Mouse (Mus musculus): Measurements from ENCODE around the gene Fam133b.
"Not testable (repeated sequence)": the region's sequence is repeated elsewhere in the genome, so short reads cannot be mapped to it uniquely, and the experiment has no call there.

The Fam133b gene

DNA sequence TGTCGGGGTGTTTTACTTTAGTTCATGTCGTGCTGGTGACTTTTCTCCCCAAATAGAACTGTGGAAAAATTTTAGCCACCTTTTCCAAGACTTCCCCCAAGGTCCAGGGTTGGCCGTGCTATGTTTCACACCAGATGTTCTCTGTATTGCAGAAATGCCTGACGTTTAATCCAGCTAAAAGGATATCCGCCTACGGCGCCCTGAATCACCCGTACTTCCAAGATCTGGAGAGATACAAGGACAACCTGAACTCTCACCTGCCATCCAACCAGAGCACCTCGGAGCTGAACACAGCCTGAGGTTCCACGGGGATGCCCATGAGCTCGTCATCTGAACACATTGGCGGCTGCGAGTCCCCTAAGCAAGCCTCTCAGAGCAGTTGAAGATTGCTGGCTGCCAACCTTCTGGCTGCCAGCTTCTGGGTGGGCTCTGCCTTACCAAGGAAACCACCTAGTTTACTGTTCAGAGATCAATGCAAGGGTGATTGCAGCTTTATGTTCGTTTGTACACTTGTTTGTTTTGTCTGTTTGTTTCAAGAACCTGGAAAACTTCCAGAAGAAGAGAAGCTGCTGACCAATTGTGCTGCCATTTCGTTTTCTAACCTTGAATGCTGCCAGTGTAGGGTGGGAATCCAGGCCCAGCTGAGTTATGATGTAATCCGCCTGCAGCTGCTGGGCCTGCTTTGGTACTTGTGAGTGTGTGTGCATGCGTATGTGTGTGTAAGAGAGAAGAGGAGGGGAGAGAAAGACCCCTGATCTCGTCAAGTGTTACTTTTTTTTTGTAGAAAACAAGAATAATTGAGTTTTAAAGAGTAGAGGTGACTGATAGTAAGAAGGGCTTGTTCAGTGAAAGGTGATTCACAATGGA is 22.9 kb upstream of the Fam133b start:
- DNase-seq (ENCODE audit: low spot score in 2 of 2): no peak

DNA sequence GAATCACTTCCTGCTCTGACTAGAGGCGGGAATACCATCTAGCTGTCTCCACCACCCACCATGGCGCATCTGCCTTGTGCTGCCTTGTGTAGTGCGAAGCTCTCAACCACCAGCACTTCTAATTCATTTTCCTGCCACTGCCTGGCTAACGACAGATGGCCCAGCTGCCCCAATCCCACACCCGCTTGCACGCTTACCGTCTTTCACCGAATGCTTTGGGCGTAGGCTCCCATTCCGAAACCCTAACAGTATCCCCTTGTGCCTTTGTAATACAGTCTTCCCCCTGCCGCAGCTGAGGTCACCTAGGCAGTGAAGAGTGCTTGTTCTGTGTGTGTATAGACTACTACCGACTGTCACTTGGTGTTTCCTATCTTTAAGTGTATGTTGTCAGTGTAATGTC is 21.9 kb upstream of the Fam133b start:
- DNase-seq (ENCODE audit: low spot score in 2 of 2): no peak

DNA sequence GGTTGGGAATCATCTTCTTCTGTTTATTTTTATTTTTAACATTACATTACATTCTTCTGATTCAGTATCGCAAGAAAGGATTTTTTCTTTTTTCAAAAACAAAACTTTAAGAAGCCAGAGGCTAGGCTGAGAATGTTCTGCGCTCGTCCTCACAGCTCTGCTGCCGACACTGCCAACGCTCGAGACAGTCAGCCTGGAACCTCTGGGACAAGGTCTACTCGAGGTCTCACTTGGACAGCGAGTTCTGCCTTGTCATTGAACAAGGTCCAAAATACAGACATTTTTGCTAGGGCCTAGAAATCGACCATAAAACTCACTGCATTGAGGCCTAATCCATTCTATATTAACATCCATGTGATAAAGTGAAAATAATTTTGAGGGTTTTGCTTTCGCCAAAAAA is 20.8 kb upstream of the Fam133b start:
- no peak for DNase-seq (ENCODE audit: low spot score in 2 of 2)

DNA sequence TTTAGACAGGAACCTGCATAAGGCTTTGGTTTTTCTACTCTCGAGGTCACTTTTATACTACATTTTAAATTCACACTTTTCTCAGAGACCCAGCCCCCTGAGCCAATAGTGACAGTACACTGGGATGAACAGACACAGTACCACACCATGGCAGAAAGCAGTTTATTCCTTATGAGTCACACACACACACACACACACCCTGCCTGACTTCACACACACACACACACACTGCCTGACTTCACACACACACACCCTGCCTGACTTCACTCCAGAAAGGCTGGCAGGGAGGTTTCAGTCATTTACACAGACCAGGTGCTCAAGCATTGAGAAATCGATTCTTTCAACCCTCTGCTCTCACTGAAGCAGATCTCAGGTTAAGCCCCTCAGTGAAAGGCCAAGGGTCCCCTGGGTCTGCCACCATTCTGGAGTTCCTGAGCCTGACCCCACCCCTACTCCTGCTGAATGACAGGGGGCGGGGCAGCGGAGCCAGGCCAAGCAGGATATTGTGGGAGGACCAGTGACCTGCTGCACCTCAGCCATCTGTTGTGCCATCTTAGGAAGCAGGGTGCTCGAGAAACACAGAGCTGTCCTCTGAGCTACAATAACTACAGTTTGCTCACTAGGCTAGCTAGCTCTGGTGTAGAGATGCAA is 16.5 kb upstream of the Fam133b start:
- DNase-seq (ENCODE audit: low spot score in 2 of 2): no peak

DNA sequence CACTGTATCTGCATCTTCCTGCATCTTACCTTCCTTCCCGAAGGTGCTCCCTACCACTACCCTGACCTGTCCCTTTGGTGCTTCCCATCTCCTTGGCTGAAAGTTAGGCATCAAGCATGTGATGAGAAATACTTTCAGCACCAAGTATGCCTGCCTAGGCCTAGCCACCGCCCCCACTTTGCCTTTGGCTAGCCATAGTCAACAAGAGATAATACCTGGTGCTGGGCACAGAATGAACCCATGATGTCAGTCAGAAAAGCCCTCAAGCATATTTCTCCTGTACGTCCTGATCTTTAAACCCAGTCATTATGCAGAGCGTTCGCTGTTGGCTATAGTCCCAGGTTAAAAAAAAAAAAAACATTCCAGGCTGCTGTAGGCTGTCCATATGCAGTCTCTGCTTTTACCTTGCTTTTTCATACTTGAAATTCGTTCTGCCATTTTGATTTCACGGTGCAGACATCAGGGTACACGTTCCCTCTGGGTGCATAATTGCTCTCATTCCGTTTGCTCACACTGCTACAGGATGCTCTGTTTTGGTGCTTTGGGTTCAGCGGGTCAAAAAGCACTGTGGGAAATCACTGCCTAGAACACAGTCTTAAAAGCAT is 13.9 kb upstream of the Fam133b start:
- no peak for DNase-seq (ENCODE audit: low spot score in 2 of 2)

DNA sequence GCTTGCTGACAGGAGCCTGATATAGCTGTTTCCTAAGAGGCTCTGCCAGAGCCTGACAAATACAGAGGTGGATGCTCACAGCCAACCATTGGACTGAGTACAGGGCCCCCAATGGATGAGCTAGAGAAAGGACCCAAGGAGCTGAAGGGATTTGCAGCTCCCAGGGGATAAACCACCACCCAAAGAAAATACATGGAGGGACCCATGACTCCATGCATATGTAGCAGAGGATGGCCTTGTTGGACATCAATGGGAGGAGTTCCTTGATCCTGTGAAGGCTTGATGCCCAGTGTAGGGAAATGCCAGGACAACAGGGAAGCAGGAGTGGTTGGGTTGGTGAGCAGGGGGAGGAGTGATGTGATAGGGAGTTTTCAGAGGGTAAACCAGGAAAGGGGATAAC is 11.6 kb upstream of the Fam133b start:
- DNase-seq (ENCODE audit: low spot score in 2 of 2): not testable (repeated sequence)

DNA sequence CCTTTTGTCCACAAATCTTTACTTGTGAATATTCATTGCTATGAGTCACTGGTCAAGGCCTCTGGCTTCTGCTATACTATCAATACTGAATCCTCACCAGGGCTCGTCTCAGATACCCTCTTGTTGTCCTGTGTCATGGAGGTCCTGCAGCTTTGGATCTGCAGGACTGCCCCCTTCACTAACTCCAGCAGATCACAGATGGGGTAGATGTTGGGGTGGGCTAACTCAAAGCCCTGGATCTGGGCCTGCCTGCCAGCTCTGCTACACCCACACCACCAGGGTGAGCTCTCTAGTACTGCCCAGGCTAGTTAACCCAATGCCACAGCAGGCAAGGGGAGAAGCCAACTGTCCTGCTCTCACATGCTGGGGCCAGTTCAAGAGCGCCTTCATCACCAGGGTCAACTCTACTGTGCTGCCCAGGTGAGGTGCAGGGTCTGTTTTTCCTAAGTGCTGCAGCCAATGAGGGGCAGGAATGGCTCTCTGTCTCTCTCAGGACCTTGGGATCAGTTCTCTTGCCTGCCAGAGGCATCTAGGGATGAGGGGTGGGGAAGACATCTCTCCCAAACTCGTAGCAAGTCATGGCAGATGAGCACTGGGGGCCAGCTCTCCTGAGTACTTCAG is 6.9 kb upstream of the Fam133b start:
- no peak for DNase-seq (ENCODE audit: low spot score in 2 of 2)

DNA sequence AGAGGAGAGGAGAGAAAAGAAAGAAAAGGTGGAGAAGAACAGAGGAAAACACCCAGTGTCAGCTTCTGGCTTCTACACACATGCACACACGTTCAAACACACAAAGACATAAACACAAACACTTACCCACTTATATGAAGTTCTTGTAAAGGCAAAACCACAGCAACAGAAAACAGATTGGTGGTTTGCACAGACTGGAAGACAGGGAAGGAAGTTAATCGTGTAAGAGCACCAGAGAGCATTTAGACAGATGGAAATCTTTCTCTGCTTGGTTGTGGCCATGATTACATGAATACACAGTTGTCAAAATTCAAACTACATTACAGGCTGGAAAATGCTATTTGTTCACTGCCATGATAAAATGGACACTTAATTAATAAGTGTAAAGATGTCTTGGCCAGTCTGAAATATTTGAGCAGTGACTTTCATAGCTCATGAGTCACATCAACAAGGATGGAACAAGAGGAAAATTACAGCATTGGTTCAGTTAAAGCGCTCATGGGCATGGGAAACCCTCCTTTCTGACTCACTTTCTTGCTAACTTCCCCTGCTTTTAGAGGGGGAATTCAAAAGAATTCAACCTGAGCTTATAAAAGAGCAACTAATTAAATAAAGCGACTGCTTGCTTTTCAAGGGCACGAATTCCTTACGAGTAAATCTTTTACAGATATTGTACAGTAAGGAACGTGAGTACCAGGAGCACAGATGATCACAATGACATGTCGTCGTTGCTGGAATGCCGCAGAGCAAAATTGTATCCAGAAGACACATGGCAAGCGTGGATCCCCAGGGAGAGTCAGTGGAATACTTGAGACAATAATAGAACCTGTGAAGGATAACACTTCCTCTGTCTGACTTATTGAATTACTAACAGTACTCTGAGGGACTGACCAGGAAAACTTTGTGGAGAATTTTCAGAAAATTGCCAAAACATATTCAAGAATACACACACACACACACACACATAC is 4.8 kb upstream of the Fam133b start:
- no peak for DNase-seq (ENCODE audit: low spot score in 2 of 2)

DNA sequence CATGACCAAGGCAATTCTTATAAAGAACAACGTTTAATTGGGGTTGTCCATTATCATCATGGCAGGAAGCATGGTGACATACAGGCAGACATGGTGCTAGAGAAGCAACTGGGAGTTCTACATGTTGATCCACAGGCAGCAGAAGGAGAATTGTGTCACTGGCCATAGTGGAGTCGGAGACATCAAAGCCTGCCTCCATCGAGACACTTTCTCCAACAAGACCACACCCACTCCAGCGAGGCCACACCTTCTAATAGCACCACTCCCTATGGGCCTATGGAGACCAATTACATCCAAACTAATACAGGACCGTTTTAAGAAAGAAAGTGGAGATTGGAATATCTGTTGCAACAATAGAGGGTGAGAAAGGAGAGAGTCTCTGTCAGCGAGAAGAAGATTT is 1.8 kb upstream of the Fam133b start:
- DNase-seq (ENCODE audit: low spot score in 2 of 2): no peak

DNA sequence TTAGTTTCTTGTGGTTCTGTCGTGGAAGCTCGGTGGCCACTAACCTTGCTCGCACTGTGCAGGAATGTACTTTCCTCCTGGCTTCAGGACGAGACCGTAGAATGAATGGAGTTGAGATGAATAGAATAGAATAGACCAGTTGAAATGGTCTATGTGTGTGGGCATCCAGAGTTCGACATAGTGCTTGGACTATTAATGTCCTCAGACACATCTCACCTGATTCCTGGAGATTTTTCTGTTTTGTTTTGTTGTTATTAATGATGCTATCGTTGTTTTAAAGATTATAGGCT is 792 bp downstream of the Fam133b start:
- no peak for DNase-seq (ENCODE audit: low spot score in 2 of 2)

DNA sequence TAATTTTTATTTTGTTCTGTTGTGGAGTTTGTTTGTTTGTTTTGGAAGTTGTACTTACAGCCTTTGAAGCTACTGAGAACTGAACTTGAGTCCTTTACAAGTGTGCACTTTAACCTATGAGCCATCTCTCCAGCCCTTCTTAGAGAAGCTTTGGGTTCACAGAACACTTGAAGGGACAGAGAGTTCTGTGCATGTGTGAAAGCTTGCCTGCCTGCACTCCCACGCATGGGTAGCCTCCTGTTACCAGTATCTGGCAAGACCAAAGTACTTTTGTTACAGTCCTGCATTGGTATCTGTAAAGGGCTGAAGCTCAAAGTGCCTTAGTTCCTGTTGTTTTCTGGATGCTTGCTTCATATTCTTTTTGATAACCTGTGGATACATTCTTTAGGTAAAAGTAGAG is 2.6 kb downstream of the Fam133b start:
- no peak for DNase-seq (ENCODE audit: low spot score in 2 of 2)

DNA sequence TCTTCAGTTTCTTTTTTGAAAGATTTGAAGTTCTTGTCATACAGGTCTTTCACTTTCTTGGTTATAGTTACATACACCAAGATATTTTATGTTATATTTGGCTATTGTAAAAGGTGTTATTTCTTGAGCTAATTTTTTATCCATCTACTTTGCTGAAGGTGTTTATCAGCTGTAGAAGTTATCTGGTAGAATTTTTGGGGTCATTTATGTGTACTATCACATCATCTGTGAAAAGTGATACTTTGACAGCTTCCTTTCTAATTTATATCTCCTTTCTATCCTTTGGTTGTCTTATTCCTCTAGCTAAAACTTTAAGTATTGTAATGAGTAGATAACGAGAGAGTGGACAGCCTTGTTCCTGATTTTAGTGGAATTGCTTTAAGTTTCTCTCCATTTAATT is 7.8 kb downstream of the Fam133b start:
- no peak for DNase-seq (ENCODE audit: low spot score in 2 of 2)

DNA sequence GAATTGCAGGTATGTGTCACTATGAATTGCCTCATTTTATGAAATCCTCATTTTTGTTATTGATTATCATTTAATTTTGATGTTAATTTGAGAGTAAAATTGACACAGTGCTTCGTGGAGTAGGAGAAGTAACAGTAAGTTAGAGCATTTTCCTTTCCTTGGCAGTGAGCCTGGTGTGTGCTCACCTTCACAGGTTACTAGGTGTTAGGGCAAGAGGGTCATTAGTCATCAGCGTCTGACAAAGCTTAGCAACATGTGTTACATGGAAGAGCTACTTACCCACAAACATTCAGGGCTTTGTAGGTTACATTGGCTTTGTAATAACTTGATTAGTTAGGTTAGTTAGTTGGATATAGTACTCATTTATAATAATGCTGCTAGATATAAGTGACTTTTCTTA is 10.6 kb downstream of the Fam133b start:
- DNase-seq (ENCODE audit: low spot score in 2 of 2): no peak

DNA sequence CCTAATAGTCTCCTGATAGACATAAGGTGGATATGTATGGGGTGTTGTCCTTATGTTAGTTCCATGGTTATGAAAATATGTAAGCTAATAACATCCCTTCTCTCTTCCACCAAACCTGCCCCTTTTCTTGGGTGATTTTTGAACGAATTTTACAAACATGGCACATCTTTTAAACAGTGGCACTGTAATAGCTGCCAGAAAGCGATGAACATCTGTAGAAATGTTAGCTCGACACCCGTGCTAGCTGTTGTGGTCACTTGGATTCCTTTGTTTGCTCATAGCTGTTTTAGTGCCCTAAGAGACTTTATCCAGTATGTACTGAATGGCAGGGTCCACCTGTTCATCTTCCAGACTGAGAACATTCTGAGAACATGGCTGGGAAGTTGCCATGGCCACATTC is 27.6 kb downstream of the Fam133b start, which contains the start of gene 1700109H08Rik:
1700109H08Rik (plus strand) TSS at position 301 of the 400 bp plus-strand sequence.
- no peak for DNase-seq (ENCODE audit: low spot score in 2 of 2)

DNA sequence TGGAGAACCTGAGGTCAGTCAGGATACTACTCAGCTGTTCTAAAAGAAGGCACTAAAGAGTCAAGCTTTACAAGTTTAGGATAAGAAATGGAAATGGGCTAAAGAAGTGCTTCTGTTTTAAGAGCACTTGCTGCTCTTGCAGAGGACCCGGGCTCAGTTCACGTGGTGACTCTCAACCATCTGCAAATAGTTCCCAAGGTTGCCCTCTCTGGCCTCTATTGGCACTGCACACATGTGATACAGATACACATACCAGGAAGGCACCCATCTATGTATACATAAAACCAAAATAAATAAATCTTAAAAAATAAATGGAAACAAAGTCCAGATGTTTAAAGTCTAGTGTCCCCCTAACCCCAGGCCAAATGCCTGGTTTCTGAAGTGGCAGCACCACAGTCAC is 31.2 kb downstream of the Fam133b start:
- no peak for DNase-seq (ENCODE audit: low spot score in 2 of 2)

DNA sequence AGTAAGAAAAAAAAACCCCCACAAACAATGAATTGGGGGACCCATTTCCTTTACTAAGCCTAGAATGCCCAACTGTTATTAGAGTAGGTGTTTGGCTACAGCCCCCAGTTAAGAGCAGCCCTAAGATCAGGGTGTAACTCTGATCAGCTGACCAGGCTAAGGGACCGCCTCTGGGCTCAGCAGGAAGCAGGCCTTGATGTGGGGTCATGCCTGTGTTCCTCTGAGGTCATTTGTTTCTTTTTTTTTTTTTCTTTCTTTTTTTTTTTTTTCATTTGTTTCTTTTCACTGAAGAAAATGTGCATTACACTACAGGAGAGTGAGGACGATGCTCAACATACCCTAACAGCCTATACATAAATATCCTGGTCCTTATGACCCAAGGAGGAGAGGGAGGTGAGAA is 34.3 kb downstream of the Fam133b start:
- no peak for DNase-seq (ENCODE audit: low spot score in 2 of 2)

DNA sequence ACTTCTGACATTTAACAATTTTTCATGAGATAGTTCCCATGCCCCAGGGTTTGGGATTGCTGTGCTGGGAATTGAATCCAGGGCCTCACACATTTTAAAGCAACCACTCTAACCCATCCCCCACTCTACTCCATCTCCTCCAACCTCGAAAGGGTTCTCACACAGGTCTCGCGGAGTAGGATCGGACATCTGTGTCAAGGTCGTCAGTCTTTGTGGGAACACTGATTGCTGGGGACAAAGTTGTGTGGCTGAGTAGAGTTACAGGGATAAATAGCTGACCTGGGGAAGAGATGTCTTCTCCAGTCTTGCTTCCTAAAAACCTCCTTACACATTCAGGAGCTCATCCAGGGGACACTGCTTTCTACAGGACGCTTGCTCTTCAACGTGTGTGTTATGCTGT is 35.4 kb downstream of the Fam133b start:
- DNase-seq (ENCODE audit: low spot score in 2 of 2): no peak

DNA sequence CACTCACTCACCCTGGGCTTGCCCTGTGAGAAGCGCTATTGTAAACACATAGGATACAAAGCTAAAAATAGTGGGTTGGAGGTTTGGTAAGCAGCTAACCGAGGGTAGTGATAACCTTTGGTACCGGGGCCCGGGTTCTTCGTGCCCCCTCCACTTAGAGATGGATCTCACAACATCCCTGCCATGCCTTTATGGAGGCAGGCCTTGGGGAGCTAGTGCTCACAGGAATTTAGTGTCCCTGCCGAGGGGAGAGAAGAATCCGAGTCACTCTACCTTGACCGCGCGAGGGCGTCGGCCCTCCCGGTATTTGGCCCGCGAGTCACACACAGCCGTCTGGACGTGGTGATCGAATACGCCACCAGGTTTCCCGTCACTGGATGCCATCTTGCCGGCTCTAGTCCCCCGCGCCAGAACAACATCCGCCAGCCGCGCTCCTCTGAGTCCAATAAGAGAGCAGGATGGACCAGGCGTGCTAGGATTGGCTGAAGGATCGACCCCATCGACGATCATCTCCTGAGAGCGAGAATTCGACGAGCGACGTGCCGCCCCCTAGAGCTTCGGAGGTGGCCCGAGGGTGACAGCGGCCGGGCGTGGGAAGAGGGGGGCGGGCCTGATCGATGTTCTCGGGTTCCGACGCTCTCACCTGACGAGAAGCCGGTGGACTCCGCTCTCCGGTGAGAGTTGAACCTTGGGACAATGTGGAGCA is 52.2 kb downstream of the Fam133b start, which contains the start of gene Pex1:
Pex1 (plus strand) TSS at position 374 of the 706 bp plus-strand sequence.
- DNase-seq (ENCODE audit: low spot score in 2 of 2): peak; percentile 94 to 95

DNA sequence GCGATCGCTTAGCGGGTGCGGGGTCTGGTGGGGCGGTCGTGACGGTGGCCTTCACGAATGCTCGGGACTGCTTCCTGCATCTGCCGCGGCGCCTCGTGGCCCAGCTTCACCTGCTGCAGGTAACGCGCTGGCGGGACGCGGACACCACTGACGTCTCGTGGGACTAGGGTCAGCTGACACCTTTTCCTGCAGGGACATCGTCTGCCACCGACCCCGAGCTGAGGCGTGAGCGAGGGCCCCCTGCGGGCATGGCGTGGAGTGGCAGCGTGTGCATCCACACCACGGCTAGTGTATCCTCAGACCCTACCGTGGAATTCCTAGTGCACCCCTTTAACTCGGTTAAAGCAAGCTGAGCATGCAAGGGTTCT is 52.8 kb downstream of the Fam133b start, which contains the start of gene Rbm48:
Rbm48 (minus strand) TSS at position 187 of the 368 bp plus-strand sequence.
- DNase-seq (ENCODE audit: low spot score in 2 of 2): peak; percentile 82 to 85

DNA sequence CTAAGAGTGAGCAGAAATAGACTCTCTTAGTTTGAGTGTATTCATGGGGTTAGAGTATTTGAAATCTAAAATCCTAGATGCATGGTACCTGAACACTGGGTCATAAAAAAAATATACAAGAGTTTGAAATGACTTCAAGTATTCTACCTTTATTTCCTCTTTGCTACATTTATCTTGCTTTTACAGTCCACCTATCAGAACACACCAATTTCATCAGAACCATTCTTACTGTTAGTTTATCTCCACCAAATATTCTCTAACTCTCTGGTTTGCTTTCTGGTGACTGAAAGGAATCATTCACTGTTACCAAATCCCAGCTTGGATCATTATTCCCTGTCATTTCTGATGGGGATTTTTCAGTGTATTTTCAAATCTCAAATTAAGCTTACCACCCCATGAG is 53.5 kb downstream of the Fam133b start:
- DNase-seq (ENCODE audit: low spot score in 2 of 2): no peak

DNA sequence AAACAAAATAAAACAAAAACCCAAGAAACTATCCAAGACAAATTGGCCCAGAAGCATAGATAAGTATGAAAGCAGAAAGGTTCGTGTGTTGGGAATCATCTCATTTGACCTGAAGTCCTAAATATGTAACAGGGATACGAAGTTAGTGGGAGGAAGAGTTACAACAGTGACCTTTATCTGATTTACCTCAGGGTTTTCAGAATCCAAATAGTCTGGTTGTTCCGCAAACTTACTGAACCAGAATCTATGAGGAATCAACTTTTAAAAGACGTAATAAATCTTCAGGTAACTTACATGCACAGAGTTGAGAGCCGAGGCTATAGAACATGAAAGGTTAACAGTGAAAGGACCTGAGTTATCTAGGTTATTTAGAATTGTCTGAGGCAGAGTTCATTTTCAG is 55.1 kb downstream of the Fam133b start:
- DNase-seq (ENCODE audit: low spot score in 2 of 2): no peak

Measured in frontal cortex, postnatal 14 days (tissue).